Mouse (Mus musculus): ENCODE results near the gene 1700088E04Rik. TPM values are rescaled to one million over a fixed set of nuclear protein-coding genes. Genes with fewer than 3 reads are reported as not detected.

Gene 1700088E04Rik
- polyA plus RNA-seq, 1 experiment, result 0.24 TPM

DNA sequence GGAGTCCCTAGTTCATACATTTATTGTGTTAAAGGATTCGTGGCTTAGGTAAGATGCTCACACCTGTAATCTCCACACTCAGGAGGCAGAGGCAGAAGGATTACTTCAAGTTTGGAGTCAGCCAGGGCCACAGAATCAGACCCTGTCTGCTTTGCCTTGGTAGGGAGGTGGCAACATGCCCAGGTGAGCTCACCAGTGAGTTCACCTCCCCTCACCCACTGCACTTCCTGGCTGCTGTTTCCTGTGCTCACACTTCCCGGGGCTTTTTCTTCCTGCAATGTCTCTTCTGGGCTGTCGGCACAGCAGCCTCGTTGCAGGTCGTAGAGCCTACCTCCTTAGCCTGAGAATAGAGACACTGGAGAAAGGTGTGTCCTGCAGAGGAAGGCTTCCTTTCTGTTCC is 25.8 kb downstream of the 1700088E04Rik start:
- TF ChIP-seq GATA1 (IDR thresholded peaks at IDR 0.05; ENCODE audit: low read length), result no peak

DNA sequence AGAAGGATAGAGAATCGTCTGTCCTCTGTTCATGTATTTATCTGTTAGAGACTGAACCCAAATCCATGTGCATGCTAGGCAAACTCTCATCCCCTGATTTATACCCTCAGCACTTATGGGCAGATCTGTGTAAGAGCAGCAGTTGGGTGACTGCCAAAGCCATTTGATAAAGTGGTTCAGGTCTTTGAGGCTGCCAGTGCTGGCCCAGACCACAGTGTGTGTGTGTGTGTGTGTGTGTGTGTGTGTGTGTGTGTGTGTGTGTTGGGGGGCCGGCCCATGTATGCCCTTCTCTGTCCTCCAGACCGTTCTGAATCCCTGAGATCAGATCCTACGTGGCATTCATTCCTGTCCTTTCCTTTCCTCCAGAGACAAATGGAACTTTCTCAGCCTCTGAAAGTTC is 29.3 kb downstream of the 1700088E04Rik start:
- no peak for TF ChIP-seq GATA1 (IDR thresholded peaks at IDR 0.05; ENCODE audit: low read length)

- TF ChIP-seq GATA1 (IDR thresholded peaks at IDR 0.05; ENCODE audit: low read length), result no peak
Observed at GRCm38 (mm10) chr15:79110528-79110927, 30.5 kb downstream of the 1700088E04Rik start.

- TF ChIP-seq GATA1 (IDR thresholded peaks at IDR 0.05; ENCODE audit: low read length), result no peak
Observed at GRCm38 (mm10) chr15:79110031-79110430, 31.0 kb downstream of the 1700088E04Rik start.

DNA sequence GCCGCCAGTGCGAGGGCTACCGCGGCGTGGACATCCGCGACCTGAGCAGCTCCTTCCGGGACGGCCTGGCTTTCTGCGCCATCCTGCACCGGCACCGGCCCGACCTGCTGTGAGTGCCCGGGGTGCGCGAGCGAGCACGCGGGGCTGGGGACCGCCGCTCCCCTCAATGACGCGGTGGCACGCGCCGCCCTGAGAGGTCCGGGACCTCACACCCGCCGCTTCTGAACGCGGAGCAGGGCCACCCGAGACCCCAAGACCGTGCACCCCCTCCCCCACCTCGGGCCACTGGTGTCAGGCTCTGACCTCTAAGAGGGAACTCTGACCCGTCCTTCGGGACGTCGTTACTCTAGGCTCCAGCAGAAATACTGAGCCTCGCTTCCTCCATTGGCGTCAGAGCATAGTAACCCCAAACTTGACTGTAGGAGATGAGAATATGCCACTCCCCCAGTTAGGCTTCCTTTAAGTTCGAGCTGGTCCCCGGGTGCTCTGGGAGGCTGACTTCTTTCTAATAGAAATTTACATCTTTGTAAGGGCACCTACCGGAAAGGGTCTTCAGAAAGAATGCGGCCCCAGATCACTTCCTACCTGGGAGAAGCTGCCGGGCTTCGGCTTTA is 31.6 kb downstream of the 1700088E04Rik start:
- no peak for TF ChIP-seq GATA1 (IDR thresholded peaks at IDR 0.05; ENCODE audit: low read length)

DNA sequence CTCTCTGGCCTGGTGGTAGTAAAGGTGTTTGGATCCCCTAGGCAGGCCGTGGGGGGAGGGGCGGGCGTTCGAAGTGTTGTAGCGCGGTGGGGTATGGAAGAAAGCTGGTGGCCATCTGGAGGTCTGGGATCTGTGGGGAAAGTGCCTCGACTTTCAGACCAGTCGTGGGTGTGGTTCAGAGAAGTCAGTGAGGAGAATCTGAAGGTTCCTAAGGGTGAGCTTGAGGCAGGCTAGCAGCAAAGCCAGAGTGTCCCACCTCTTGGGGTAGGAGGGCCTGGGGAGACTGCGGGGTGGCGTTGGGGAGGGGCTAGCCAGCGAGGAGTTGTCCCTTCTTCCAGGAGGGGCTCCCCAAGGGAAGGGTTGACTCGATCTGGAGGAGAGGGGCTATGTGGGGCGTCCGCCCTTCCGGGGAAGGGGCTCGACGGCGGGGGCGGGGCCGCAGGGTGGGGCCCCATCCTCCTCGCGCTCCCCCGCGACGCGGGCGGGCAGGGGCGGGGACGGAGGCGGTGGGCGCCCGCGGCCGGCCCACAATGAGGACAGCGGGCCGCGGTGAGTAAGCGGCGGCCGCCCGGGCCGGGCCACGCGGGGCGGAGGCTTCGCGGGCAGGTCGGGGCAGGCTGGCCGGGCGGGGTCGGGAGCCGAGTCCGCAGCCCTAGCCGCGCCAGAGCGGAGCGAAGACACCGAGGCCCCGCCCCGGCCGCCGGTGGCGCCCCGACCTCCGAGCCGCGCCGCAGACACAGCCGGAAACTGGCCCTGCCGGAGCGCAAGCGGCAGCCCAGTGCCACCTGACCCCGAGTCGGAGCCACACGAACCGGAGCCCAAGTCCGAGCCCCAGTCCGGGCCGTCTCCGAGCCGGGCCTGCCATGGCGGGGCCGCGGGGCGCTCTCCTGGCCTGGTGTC is 32.4 kb downstream of the 1700088E04Rik start, which contains the start of gene Micall1:
TSS of gene Micall1 (plus strand) at position 478 of the 900 bp plus-strand sequence.
- TF ChIP-seq GATA1 (IDR thresholded peaks at IDR 0.05; ENCODE audit: low read length), result no peak

DNA sequence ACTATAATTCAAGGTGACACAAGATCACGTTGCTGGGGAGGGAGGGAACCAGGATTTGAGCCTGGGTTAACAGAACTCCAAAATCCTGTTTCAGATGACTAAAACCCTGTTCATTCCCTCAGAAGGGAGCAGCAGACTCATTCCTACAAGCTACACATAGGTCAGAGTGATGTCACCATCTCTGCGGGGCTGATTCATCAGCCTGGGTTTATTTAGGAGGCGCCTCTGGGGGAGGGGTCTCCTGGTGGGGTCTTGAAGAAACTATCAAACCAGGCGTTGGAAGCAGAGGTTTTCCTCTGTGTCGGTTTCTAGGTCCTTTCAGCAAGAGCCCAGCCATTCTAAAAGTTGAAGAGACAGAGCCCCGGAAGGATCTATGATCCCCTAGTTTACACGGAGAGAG is 33.1 kb downstream of the 1700088E04Rik start:
- TF ChIP-seq GATA1 (IDR thresholded peaks at IDR 0.05; ENCODE audit: low read length), result no peak

DNA sequence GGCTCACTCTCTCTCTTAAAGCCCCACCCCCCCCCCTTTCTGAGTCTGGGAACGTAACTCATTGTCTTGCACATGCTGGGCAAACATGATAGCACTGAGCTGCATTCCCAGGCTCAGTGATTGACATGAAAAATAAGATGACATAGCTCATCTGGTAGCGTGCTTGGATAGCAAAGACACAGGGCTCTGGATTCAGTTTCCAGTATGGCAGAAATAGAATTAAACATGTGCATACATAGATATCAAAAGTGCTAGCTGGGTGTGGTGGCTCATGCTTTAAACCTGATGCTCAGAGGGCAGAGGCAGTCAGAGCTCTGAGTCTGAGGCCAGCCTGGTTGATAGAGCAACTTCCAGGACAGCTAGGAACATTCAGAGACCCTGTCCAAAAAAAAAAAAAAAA is 35.2 kb downstream of the 1700088E04Rik start:
- no peak for TF ChIP-seq GATA1 (IDR thresholded peaks at IDR 0.05; ENCODE audit: low read length)

GRCm38 (mm10) chr15:79103264-79103663 is 37.8 kb downstream of the 1700088E04Rik start:
- no peak for TF ChIP-seq GATA1 (IDR thresholded peaks at IDR 0.05; ENCODE audit: low read length)

DNA sequence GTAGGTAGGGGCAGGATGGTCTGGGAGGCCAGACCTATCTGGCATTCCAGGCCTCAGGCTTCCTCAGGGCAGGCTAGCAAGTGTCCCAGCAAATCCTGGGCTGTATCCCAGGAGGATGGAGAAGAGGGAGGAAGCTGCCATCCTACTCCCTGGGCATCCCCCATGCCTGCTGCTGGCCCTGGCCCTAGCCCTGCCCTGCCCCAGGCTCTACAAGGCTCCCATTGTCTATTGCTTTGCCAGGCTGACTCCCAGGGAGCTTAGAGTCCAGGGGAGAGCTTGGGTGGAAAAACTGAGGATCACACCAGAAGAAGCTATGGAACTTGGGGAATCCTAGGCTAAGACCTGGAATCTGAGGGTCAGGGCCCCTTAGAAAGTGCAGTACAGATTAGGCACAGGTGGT is 39.5 kb downstream of the 1700088E04Rik start:
- no peak for TF ChIP-seq GATA1 (IDR thresholded peaks at IDR 0.05; ENCODE audit: low read length)

GRCm38 (mm10) chr15:79100391-79100790 is 40.7 kb downstream of the 1700088E04Rik start:
- TF ChIP-seq GATA1 (IDR thresholded peaks at IDR 0.05; ENCODE audit: low read length), result no peak

- no peak for TF ChIP-seq GATA1 (IDR thresholded peaks at IDR 0.05; ENCODE audit: low read length)
Observed at GRCm38 (mm10) chr15:79099456-79099855, 41.6 kb downstream of the 1700088E04Rik start.

GRCm38 (mm10) chr15:79098868-79099267 is 42.2 kb downstream of the 1700088E04Rik start:
- TF ChIP-seq GATA1 (IDR thresholded peaks at IDR 0.05; ENCODE audit: low read length), result no peak

DNA sequence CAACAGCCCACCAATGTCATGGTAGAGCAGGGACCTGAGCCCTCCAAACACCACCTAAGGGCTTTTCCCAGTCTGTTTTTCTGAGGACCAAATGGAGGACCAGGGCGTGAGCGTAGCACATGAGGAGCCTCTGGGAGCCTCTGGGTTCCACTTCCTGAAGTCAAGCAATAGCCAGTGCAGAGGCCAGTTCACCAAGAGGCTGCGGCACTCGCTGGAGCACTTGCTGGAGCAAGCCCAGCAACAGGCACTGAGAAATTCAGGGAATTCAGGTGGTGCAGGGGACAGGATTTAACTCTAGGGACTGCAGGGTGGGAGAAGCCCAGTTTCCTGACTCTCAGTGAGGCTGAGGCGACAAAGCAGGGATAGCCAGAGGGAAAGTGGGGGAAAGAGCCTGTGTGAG is 42.8 kb downstream of the 1700088E04Rik start:
- TF ChIP-seq GATA1 (IDR thresholded peaks at IDR 0.05; ENCODE audit: low read length), result no peak

DNA sequence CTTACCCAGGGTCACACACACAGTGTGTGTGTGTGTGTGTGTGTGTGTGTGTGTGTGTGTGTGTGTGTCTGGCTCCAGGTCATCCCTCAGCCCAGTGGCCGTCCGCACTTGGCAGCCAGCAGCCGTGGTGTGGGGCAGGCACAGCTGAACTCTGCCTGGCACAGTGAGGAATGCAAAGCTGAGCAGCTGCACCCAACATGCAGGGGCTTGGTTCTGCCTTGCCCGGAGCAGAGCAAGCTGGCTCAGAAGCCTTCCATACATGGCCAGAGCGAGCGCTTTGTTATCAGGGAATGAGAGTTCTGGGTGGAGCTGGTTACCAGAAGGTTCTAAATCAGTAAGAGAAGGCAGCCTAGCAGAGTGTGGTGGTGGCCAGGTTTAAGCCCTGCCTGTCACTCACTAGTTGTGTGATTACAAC is 43.4 kb downstream of the 1700088E04Rik start:
- TF ChIP-seq GATA1 (IDR thresholded peaks at IDR 0.05; ENCODE audit: low read length), result no peak

DNA sequence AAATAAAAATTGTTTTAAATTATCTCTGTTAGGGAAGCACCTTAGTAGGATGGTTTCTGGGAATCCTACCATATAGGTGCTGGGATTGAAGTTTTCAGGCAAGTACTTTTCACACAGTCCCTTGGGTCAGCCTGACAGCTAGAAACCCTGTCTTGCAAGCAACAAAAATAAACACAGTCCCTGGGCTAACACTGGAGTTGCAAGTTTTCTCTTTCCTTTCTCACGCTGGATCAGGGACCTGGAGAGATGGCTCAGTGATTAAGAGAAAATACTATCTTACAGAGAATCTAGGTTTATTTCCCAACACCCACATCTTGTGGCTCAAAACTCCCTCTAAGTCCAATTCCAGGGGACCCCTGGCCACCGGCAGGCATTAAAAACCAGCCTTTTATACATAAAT is 43.9 kb downstream of the 1700088E04Rik start:
- no peak for TF ChIP-seq GATA1 (IDR thresholded peaks at IDR 0.05; ENCODE audit: low read length)

DNA sequence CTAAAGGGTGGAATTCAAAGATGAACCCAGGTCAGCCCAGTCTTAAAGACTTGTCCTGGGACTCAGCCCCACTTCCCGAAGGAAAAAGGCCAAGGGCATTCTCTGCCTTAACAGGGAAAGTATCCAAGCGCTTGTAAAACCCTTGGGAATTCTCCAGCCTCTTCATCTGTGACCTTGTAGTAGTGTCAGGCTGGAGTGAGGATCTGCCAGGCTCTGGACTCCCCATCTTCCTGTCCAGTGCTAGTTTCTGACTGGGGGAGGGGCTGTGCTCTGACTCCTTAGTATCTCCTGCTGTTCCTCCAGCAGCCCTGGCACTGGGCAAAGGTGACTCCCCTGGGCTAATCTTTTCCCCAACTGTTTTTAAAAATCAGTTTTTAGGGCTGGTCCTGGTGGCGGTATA is 44.5 kb downstream of the 1700088E04Rik start:
- no peak for TF ChIP-seq GATA1 (IDR thresholded peaks at IDR 0.05; ENCODE audit: low read length)

All from G1E-ER4 (cell line).